Mouse (Mus musculus) layer of hippocampus, adult 2 months (tissue): ENCODE data around the gene Brat1. TPM values are rescaled to one million over a fixed set of nuclear protein-coding genes. Genes with fewer than 3 reads are reported as not detected.

Experiments used
- DNase-seq, 2 experiments: peaks; one replicate each; pipeline ENCODE4 v3.0.0; 2022; ENCODE audit warnings: low spot score in 2 of 2
- H3K27ac ChIP-seq: fragments of 200-600 bp; 2 replicates; pipeline ENCODE4 v1.8.1; 2022
- H3K4me3 ChIP-seq: fragments of 200-600 bp; 2 replicates; pipeline ENCODE4 v1.8.1; 2022; ENCODE audit warnings: mild to moderate bottlenecking
- CTCF ChIP-seq: fragments of 200-600 bp; conservative IDR thresholded peaks from 2 replicates; pipeline ENCODE4 v1.8.1; 2022; ENCODE audit warnings: antibody characterized with exemption, mild to moderate bottlenecking, moderate library complexity
- total RNA-seq, 2 experiments: library from RNA; stranded (reverse); gene quantifications; 2 replicates each; pipeline ENCODE4 v1.2.3; 2021

The Brat1 gene
- total RNA-seq, 2 experiments from 2014 or later, result 20.2 to 21.1 TPM

GRCm38 (mm10) chr5:140766566-140766965 is 61.8 kb downstream of the Brat1 start:
- no peak for DNase-seq
- Histone ChIP-seq H3K27ac (peak overlapping the region; percentile 83), H3K4me3 (no peak overlapping the region)
- TF ChIP-seq CTCF, result no peak

GRCm38 (mm10) chr5:140767704-140768141 is 62.9 kb downstream of the Brat1 start:
- TF ChIP-seq CTCF, result no peak
- Histone ChIP-seq H3K4me3 (no peak overlapping the region), H3K27ac (peak overlapping the region; percentile 85)
- peak; percentile 61 to 78 for DNase-seq

- peak; percentile 80 to 81 for DNase-seq
- TF ChIP-seq CTCF, result no peak
- Histone ChIP-seq H3K27ac (peak overlapping the region; percentile 85), H3K4me3 (no peak overlapping the region)
These were observed 63.5 kb downstream of the Brat1 start for GRCm38 (mm10) chr5:140768333-140768732.

Other genes with a start within 250 kb of the Brat1 start
- 10 to 100 TPM; 19.5 to 22.0 TPM for gene Chst12, start 199.5 kb upstream of the Brat1 start, total RNA-seq
- not detected for gene Grifin, start 139.9 kb upstream of the Brat1 start, total RNA-seq
- gene Lfng, start 97.7 kb upstream of the Brat1 start, total RNA-seq, result 10 to 100 TPM; 23.9 to 24.8 TPM
- gene Ttyh3, start 56.0 kb upstream of the Brat1 start, total RNA-seq, result 100 to 1,000 TPM; 187 to 201 TPM
- gene Iqce, start 2.6 kb upstream of the Brat1 start, total RNA-seq, result 10 to 100 TPM; 46.2 to 57.9 TPM
- 10 to 100 TPM; 13.8 to 13.9 TPM for gene Amz1, start 19.1 kb downstream of the Brat1 start, total RNA-seq
- gene Gna12, start 125.4 kb downstream of the Brat1 start, total RNA-seq, result 10 to 100 TPM; 78.3 to 80.5 TPM